Mouse (Mus musculus) embryonic facial prominence, embryonic 14.5 days (tissue): ENCODE data around the gene Cby1. TPM values are rescaled to one million over a fixed set of nuclear protein-coding genes. Genes with fewer than 3 reads are reported as not detected.

Experiments used
- ATAC-seq: fragments of 200-750 bp; cut with Nextera tagmentation; 2 replicates; pipeline ENCODE4 v1.8.0; 2017; ENCODE audit warnings: low read depth, moderate number of reproducible peaks, moderate TSS enrichment
- DNase-seq: peaks from one replicate; pipeline ENCODE4 v3.0.0-alpha.2; 2015; ENCODE audit warnings: low spot score
- H3K27ac ChIP-seq: fragments of 300-500 bp; sonication (generic); replicated peaks from 2 replicates; pipeline ENCODE4 v1.5.1; 2014; ENCODE audit warnings: low read depth, mild to moderate bottlenecking, low read length, moderate library complexity
- H3K27me3 ChIP-seq: fragments of 300-500 bp; sonication (generic); replicated peaks from 2 replicates; pipeline ENCODE4 v1.6.1; 2014; ENCODE audit warnings: low read length; ENCODE audit not compliant: control insufficient read depth, insufficient read depth
- H3K36me3 ChIP-seq: fragments of 300-500 bp; sonication (generic); 2 replicates; pipeline ENCODE4 v1.6.1; 2014; ENCODE audit warnings: low read length, mixed read lengths; ENCODE audit not compliant: control insufficient read depth, insufficient read depth
- H3K4me1 ChIP-seq: fragments of 300-500 bp; sonication (generic); 2 replicates; pipeline ENCODE4 v1.6.1; 2014; ENCODE audit warnings: antibody characterized with exemption, low read length; ENCODE audit not compliant: control insufficient read depth, insufficient read depth
- H3K4me2 ChIP-seq: fragments of 300-500 bp; sonication (generic); 2 replicates; pipeline ENCODE4 v1.6.1; 2014; ENCODE audit warnings: low read depth, mild to moderate bottlenecking, low read length, moderate library complexity, mixed read lengths
- H3K4me3 ChIP-seq: fragments of 300-500 bp; sonication (generic); 2 replicates; pipeline ENCODE4 v1.5.1; 2014; ENCODE audit warnings: low read depth, mild to moderate bottlenecking, low read length
- H3K9ac ChIP-seq: fragments of 300-500 bp; sonication (generic); 2 replicates; pipeline ENCODE4 v1.6.1; 2014; ENCODE audit warnings: low read depth, mild to moderate bottlenecking, low read length, moderate library complexity, mixed read lengths
- H3K9me3 ChIP-seq: fragments of 300-500 bp; sonication (generic); 2 replicates; pipeline ENCODE4 v1.6.1; 2016; ENCODE audit warnings: low read length; ENCODE audit not compliant: control insufficient read depth
- WGBS: fragments of 180-500 bp; shearing (Covaris S2); extraction: QIAGEN DNeasy Blood & Tissue Kit; methylation state at CpG from one replicate; pipeline ENCODE4 v1.1.7; 2014; 5-methylcytosine and 5-hydroxymethylcytosine counted together
- polyA plus RNA-seq: library from polyadenylated mRNA; unstranded; fragments of >200 nt; fragmentation: Nextera tagmentation; extraction: Ambion mirVana; gene quantifications from 2 replicates; pipeline ENCODE4 v1.2.1, GENCODE M21; 2014

Cby1 gene
- 47.4 and 52.3 TPM in 2 replicates for polyA plus RNA-seq

- Histone ChIP-seq H3K4me3 (peak within 1 kb of the TSS; percentile 69), H3K27ac (peak within 1 kb of the TSS; percentile 91), H3K36me3 (peaks cover 10% of the 10 kb centered on the region; the same call in 1 of the 2 replicates), H3K27me3 (no peaks in the 10 kb centered on the region), H3K9ac (peak within 1 kb of the TSS; percentile 75), H3K4me2 (peak within 1 kb of the TSS; percentile 76), H3K9me3 (0 out of 2 replicates have a peak, but pooled peaks cover 3% of the 10 kb centered on the region), H3K4me1 (no peaks in the 10 kb centered on the region)
- DNase-seq (peak; percentile 94), ATAC-seq (peak; percentile 88)
- 0% methylated on average over 49 of the region's 55 CpGs for WGBS
These were observed at the start of gene Cby1, which contains the start of gene Fam227a for GRCm38 (mm10) chr15:79658531-79659375. Gene Cby1 (plus strand): TSS chr15:79659199. Gene Fam227a (minus strand): TSS chr15:79658956.

DNA sequence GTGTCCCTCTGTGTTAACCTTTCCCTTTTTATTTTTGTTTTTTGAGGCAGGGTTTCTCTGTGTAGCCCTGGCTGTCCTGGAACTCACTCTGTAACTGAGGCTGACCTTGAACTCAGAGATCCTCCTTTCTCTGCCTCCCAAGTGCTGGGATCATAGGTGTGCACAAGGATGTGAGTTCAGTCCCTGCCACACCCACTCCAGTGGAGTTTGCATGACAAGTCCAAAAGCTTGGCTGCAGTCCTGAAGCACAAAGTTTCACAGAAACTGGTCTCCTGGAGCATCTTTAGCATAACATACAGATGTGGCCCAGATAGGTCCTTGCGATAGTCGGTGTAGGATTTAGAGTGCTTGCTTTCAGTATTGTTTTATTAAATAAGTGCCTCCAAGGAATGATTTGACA lies 49.8 kb upstream of the Cby1 start:
- Histone ChIP-seq H3K4me2 (no peak overlapping the region), H3K4me3 (no peak overlapping the region), H3K4me1 (no peaks in the 10 kb centered on the region), H3K27ac (no peak overlapping the region), H3K9ac (no peak overlapping the region), H3K36me3 (peaks cover 8% of the 10 kb centered on the region; the same call in 1 of the 2 replicates), H3K27me3 (no peaks in the 10 kb centered on the region; the same call in 1 of the 2 replicates), H3K9me3 (no peaks in the 10 kb centered on the region)
- DNase-seq (no peak), ATAC-seq (no peak)
- WGBS = 98% methylated on average over 2 of the region's 2 CpGs

DNA sequence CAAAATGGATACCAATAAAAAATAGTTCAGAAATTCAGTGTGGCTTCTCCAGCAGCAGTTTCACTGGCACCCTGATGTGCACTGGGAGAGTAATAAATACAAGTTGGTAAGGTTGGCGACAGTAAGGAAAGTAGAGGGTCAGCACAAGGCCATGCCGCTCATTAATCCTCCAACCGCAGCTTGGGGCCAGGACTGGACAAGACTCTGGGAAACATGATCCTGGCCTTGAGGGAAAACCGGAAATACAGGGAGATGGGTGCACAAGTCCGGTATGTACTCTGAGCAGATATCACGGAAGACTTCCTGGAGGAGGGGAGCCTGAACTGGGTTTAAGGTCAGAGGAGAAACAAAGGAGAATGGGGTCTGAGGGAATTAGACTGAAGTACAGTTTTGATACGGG lies 43.5 kb upstream of the Cby1 start:
- Histone ChIP-seq H3K9ac (no peak overlapping the region), H3K36me3 (peaks cover 16% of the 10 kb centered on the region; the same call in 1 of the 2 replicates), H3K27me3 (no peaks in the 10 kb centered on the region), H3K27ac (no peak overlapping the region), H3K9me3 (no peaks in the 10 kb centered on the region), H3K4me1 (no peaks in the 10 kb centered on the region), H3K4me3 (no peak overlapping the region), H3K4me2 (no peak overlapping the region)
- no peak for DNase-seq
- 75% methylated on average over 7 of the region's 7 CpGs for WGBS
- no peak for ATAC-seq

DNA sequence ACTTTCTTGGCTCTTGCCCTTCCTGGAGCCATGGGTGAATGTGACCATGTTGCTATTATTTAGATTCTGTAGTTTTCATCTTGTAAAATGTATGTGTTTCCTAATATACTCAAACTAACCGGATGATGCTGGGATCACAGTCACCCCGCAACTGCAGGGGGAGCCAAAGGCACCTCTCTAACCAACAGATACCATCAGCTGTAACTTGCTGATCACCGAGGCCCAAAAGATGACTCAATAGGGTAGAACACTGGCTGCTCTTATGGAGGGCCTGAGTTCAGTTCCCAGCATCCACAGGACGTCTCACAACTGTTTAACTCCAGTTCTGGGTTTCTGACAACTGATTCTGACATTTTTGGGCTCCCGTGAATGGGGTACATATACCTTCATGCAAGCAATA lies 42.3 kb upstream of the Cby1 start:
- no peaks in the 10 kb centered on the region for H3K9me3 ChIP-seq
- H3K4me3 ChIP-seq = no peak overlapping the region
- H3K27me3 ChIP-seq = no peaks in the 10 kb centered on the region
- peaks cover 17% of the 10 kb centered on the region; the same call in 1 of the 2 replicates for H3K36me3 ChIP-seq
- DNase-seq (no peak), ATAC-seq (no peak)
- H3K27ac ChIP-seq = no peak overlapping the region
- 84% methylated on average over 5 of the region's 5 CpGs for WGBS
- no peaks in the 10 kb centered on the region for H3K4me1 ChIP-seq
- no peak overlapping the region for H3K9ac ChIP-seq
- no peak overlapping the region for H3K4me2 ChIP-seq

- Histone ChIP-seq H3K27me3 (no peaks in the 10 kb centered on the region), H3K9ac (no peak overlapping the region), H3K9me3 (no peaks in the 10 kb centered on the region), H3K4me3 (no peak overlapping the region), H3K4me1 (no peaks in the 10 kb centered on the region), H3K36me3 (peaks cover 18% of the 10 kb centered on the region; the same call in 1 of the 2 replicates), H3K4me2 (no peak overlapping the region), H3K27ac (no peak overlapping the region)
- 90% methylated on average over 8 of the region's 11 CpGs for WGBS
- ATAC-seq (no peak), DNase-seq (no peak)
These were observed 41.9 kb upstream of the Cby1 start for GRCm38 (mm10) chr15:79617135-79617534.

GRCm38 (mm10) chr15:79618456-79618855 lies 40.5 kb upstream of the Cby1 start:
- WGBS = 90% methylated on average over 7 of the region's 7 CpGs
- Histone ChIP-seq H3K4me3 (no peak overlapping the region), H3K36me3 (peaks cover 18% of the 10 kb centered on the region; the same call in 1 of the 2 replicates), H3K27ac (no peak overlapping the region), H3K27me3 (no peaks in the 10 kb centered on the region), H3K9me3 (no peaks in the 10 kb centered on the region), H3K9ac (no peak overlapping the region), H3K4me2 (no peak overlapping the region), H3K4me1 (no peaks in the 10 kb centered on the region)
- ATAC-seq = no peak
- DNase-seq = no peak

DNA sequence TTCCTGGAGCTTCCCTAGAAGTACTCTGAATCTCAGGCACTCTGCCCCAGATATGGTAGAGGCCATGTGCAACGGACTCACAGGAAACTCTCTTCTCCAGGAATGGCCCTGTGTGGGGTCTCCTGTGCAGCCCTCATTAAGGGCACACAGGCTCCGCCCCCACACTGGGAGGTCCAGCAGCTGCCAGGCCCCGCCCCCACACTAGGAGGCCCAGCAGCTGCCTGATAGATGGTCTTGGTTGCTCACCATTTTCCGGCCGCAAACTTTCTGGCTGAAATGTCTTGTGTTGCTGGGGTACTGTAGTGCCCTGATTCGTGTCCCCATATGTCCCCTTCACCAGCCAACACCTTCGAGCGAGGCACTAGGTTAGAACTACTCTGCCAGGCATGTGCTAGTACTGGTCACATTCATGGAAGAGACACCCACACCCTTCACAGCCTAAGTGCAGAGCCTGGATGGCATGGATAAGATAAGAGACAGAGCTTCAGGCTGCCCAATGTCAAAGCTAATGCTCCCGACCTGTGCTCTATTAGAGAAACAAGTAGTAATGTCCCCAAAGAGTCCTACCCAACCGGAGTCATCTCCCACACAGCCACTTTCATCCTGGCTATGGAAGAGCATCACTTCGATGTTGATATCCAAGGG lies 39.1 kb upstream of the Cby1 start:
- no peaks in the 10 kb centered on the region for H3K9me3 ChIP-seq
- no peak overlapping the region for H3K4me3 ChIP-seq
- peaks cover 15% of the 10 kb centered on the region; the same call in 1 of the 2 replicates for H3K36me3 ChIP-seq
- DNase-seq (no peak), ATAC-seq (no peak)
- H3K27me3 ChIP-seq = no peaks in the 10 kb centered on the region
- no peak overlapping the region for H3K4me2 ChIP-seq
- no peak overlapping the region for H3K27ac ChIP-seq
- H3K9ac ChIP-seq = no peak overlapping the region
- 80% methylated on average over 11 of the region's 11 CpGs for WGBS
- no peaks in the 10 kb centered on the region for H3K4me1 ChIP-seq

DNA sequence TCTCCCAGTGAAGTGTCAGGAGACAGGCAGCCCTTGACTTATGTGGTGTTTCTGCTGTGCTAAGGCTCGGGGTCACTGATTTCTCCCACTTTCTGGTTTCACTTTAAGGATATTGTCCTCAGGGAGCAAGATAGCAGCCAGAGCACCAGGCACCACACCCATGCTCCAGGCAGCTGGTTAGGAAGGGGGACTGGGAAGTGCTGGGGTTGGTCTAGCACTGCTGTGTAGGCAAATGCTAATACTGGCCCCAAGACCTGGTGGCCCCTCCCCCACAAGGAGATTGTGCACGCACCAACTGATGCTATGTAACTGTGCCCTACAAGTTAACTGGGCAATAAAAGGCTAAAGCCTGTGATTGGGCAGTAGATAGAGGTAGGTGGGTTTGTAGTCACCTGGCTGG lies 28.5 kb upstream of the Cby1 start:
- Histone ChIP-seq H3K4me1 (no peaks in the 10 kb centered on the region), H3K27me3 (no peaks in the 10 kb centered on the region), H3K9me3 (no peaks in the 10 kb centered on the region), H3K36me3 (peaks cover 39% of the 10 kb centered on the region), H3K27ac (no peak overlapping the region), H3K4me3 (no peak overlapping the region), H3K9ac (no peak overlapping the region), H3K4me2 (no peak overlapping the region)
- DNase-seq = no peak
- WGBS = 65% methylated on average over 2 of the region's 2 CpGs
- no peak for ATAC-seq
